Mouse (Mus musculus) megakaryocyte, embryonic 14.5 days (primary cell): ENCODE results near the gene Klhl26. TPM values are rescaled to one million over a fixed set of nuclear protein-coding genes. Genes with fewer than 3 reads are reported as not detected.
A peak's percentile ranks its signal among the peaks of the same experiment; 100 is the strongest.

Experiments
- H3K27me3 ChIP-seq: replicated peaks from 2 replicates; pipeline ENCODE3; 2012; ENCODE audit warnings: inconsistent platforms
- H3K36me3 ChIP-seq: replicated peaks from 2 replicates; pipeline ENCODE3; 2012; ENCODE audit warnings: low read length, inconsistent platforms, mixed read lengths
- H3K4me1 ChIP-seq: 2 replicates; pipeline ENCODE4 v1.6.1; 2012; ENCODE audit warnings: inconsistent platforms
- H3K4me3 ChIP-seq: replicated peaks from 2 replicates; pipeline ENCODE3; 2012; ENCODE audit warnings: moderate library complexity, mild to moderate bottlenecking, inconsistent platforms
- H3K9me3 ChIP-seq: 2 replicates; pipeline ENCODE4 v1.6.1; 2012; ENCODE audit warnings: inconsistent platforms
- FLI1 ChIP-seq: IDR thresholded peaks from 2 replicates; pipeline ENCODE4 v1.6.1; 2012; ENCODE audit warnings: low read length, inconsistent platforms, mixed read lengths
- GATA1 ChIP-seq: IDR thresholded peaks from 3 replicates; pipeline ENCODE4 v1.6.1; 2012; ENCODE audit warnings: mixed read lengths, low read length, inconsistent platforms, borderline replicate concordance
- polyA plus RNA-seq: library from polyadenylated mRNA; stranded (reverse); fragments of >175 nt; gene quantifications from 2 replicates; pipeline ENCODE4 v1.2.3, GENCODE M21; 2012; ENCODE audit warnings: low replicate concordance; ENCODE audit not compliant: insufficient read depth

Gene Klhl26
- polyA plus RNA-seq, 1 experiment: 10.3 TPM

DNA sequence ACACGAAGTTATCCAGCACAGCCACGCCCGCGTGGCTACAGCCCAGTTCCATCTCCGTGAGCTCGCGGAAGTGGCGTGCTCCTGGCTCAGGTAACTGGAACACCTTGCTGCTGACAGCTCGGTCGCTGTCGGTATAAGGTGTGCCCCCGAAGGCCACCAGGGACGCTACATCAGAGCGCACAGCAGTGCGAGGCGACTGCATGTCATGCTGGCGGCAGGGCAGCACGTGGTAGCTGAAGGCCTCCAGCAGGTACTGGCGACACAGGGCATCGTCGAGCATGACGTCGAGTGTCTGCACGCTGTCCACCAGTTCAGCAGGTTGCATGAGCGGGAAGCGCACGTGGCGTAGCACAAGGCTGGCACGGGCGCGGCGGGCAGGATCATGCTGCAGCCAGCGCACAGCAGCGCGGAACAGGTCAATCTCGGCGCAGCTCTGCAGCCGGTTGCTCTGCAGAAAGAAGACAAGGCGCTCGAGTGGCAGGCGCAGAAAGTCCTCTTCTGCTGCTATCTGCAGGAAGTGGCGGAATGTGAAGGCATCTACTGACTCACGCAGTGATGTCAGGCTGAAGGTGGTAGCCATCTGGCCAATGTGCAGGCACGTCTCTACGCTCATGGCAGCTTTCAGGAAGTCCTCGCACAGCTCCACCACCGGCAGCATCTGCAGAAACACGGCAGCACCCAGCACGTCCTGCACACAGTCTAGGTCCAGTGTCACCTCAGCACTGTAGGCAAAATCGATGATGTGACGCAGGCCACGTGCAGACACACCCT lies 24.4 kb downstream of the Klhl26 start:
- Histone ChIP-seq H3K9me3 (no peaks in the 10 kb centered on the region), H3K4me3 (peak overlapping the region; percentile 71), H3K36me3 (peaks cover 99% of the 10 kb centered on the region), H3K27me3 (no peaks in the 10 kb centered on the region), H3K4me1 (peaks cover 71% of the 10 kb centered on the region)
- TF ChIP-seq GATA1 (no peak), FLI1 (no peak)

DNA sequence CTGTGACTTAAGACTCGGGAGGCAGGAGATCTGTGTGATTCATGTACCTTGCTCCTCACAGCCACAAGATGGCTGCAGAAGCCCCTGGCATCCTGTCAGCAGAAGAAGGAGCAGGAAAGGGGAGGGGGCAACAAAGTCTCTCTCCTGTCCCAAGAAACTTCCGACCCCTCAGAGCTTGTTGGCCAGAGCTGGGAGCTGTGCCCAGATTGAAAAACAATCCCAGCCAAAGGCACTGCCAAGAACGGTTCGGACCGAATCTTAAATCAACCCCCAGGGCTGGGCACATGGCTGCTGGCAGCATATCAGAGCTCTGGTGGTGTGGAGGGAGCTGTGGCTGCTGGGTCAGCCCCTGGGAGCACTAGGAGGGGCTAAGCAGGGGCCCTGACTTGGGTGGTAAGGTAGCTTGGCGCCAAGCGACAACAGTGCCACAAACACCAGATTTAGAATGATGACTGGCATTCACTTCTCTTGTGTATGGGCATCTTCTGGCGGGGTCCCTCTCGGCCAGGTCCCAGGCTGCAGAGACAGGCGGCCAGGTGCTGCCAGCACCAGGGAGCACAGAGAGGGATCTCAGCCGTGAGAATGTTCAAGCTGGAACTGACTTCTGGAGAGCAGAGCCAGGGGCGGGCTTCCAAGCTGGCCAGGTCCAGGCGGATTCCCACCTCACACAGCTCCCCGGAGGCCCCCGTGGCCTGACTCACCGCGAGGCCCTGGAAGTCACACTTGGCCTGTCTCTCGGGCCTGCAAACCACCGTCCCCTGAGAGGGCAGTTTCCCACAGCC lies 28.9 kb downstream of the Klhl26 start:
- H3K4me1 ChIP-seq: peaks cover 69% of the 10 kb centered on the region
- H3K27me3 ChIP-seq: no peaks in the 10 kb centered on the region
- no peak overlapping the region for H3K4me3 ChIP-seq
- H3K36me3 ChIP-seq: peaks cover 62% of the 10 kb centered on the region
- H3K9me3 ChIP-seq: no peaks in the 10 kb centered on the region
- TF ChIP-seq GATA1: no peak
- TF ChIP-seq FLI1: no peak

DNA sequence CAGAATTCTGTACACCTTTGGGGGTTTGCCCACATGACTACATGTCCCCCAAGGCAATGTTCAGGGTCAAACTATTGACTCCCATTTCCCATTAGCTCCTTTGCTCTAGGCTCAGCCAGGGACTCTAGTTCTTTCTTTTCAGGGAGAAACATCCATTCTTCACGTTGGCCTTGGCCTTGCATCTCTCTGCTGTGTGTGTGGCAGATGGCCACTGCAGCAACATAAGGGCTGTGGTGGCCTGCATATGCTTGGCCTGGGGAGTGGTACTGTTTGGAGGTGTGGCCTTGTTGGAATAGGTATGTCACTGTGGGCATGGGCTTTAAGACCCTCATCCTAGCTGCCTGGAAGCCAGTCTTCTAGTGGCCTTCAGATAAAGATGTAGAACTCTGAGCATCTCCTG lies 30.8 kb downstream of the Klhl26 start:
- Histone ChIP-seq H3K4me1 (peaks cover 68% of the 10 kb centered on the region), H3K27me3 (no peaks in the 10 kb centered on the region), H3K4me3 (no peak overlapping the region), H3K9me3 (no peaks in the 10 kb centered on the region), H3K36me3 (peaks cover 43% of the 10 kb centered on the region)
- TF ChIP-seq FLI1 (no peak), GATA1 (no peak)

DNA sequence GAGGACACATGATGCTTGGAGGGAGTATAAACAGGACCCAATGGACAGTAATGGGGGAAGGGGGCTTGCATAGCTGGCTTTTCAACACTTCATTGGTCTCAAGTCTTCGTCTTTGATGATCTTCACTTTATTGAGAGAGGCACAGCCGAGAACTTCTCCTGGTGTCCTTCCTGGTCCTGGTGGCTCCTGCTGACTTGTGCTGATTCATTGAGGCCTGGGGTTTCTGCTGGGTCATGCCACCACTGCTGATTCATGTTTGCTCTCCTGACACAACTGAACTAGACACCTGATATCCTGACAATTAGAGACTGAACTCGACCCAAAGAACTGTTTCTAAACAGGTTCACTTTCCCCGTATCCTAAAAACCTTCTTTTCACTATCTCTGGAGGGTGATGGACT lies 33.4 kb downstream of the Klhl26 start:
- Histone ChIP-seq H3K4me3 (peak overlapping the region; percentile 76), H3K36me3 (peaks cover 17% of the 10 kb centered on the region), H3K27me3 (no peaks in the 10 kb centered on the region), H3K9me3 (no peaks in the 10 kb centered on the region), H3K4me1 (peaks cover 72% of the 10 kb centered on the region)
- TF ChIP-seq GATA1: no peak
- TF ChIP-seq FLI1: no peak

DNA sequence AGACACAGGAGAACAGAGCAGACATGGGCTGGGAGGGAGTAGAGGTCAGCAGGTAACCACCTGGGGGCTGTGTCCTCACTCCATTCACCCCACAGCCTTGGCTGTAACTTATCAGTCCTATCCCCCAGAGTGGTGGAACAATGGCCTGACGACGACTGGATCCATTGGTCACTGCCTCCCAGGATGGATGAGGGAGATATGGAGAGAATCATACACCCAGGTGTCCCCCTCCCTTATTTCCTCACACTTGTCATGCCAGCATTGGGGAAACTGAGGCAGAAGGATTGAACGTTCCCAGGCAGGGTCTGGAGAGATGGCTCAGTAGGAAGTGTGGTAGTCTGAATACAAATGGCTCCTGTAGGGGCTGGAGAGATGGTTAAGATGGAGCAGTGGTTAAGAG lies 35.2 kb downstream of the Klhl26 start:
- no peaks in the 10 kb centered on the region for H3K27me3 ChIP-seq
- no peaks in the 10 kb centered on the region for H3K9me3 ChIP-seq
- H3K36me3 ChIP-seq: peaks cover 10% of the 10 kb centered on the region
- peaks cover 84% of the 10 kb centered on the region for H3K4me1 ChIP-seq
- H3K4me3 ChIP-seq: no peak overlapping the region
- TF ChIP-seq GATA1 (no peak), FLI1 (no peak)

DNA sequence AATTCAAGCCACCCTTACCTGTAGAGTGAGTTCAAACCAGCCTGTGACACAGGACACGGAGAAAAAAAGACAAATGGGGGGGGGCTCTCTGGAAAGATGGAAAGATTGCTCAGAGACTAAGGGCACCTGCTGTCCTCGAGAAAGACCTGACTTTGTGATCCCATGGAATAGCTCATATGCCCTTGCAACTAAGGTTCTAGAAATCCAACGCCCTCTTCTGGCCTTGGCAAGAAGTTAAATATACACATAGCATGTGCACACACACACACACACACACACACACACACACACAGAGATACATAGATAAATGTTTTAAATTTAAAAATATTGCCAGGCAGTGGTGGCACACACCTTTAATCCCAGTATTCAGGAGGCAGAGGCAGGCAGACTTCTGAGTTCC lies 36.5 kb downstream of the Klhl26 start:
- Histone ChIP-seq H3K9me3 (no peaks in the 10 kb centered on the region), H3K27me3 (no peaks in the 10 kb centered on the region), H3K4me1 (peaks cover 88% of the 10 kb centered on the region), H3K36me3 (peaks cover 22% of the 10 kb centered on the region), H3K4me3 (peak overlapping the region; percentile 92)
- TF ChIP-seq FLI1 (no peak), GATA1 (no peak)

DNA sequence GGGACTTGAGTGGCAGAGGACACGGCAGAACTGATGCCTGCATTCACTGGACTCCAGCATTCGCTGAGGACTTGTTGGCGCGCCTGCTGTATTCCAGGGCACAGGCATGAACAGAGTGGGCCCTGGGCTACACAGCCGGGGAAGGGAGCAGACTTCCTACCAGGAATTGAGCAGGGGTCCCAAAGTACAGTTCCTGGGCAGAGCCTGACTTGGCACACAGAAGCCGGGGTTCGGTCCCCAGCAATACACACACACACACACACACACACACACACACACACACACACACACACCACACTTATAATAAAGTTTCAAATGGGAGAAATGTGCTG lies 37.0 kb downstream of the Klhl26 start:
- TF ChIP-seq FLI1 (no peak), GATA1 (no peak)
- Histone ChIP-seq H3K4me3 (peak overlapping the region; percentile 92), H3K4me1 (peaks cover 88% of the 10 kb centered on the region)

DNA sequence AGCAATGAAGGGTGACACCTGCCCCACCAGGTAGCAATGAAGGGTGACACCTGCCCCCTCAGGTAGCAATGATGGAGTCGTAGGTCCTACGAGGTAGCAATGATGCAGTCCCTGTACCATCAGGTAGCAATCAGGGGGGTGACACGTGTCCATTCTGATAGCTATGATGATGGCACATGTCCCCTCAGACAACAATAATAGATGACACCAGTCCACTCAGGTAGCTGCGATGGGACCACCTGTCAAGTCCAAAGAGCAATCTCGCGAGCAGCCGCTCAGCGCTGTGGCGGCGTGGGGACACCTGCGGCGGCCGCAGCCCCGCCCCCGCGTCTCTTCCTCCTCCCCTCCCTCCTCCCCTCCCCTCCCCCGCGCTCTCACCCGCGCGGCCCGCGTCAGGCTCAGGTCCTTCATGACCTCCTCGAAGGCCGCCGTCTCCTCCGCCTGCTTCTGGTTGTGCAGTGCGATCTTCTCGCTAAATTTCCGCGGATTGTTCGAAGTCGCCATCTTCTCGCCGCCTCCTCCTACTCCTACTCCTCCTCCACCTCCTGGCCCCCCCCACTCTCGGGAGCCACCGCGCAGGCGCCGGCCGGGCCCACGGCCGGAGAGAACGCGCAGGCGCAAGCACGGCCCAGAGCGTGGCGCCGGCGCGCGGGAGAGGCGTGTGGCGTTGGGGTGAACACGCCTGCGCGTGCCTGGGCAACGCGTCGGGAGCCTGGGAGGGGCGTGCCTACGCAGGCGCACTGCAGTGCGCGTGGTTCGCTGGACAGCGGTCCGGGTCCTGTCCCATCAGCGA lies 37.5 kb downstream of the Klhl26 start, which contains the start of gene Crtc1:
Crtc1 (minus strand) TSS at position 525 of the 793 bp plus-strand sequence.
- peak within 1 kb of the TSS; percentile 92 for H3K4me3 ChIP-seq
- H3K36me3 ChIP-seq: peaks cover 30% of the 10 kb centered on the region
- no peaks in the 10 kb centered on the region for H3K9me3 ChIP-seq
- H3K27me3 ChIP-seq: no peaks in the 10 kb centered on the region
- H3K4me1 ChIP-seq: peaks cover 89% of the 10 kb centered on the region
- TF ChIP-seq GATA1 (no peak), FLI1 (no peak)

More for the DNA sequence above, 37.0 kb downstream of the Klhl26 start:
- H3K27me3 ChIP-seq: no peaks in the 10 kb centered on the region
- H3K9me3 ChIP-seq: no peaks in the 10 kb centered on the region
- H3K36me3 ChIP-seq: peaks cover 25% of the 10 kb centered on the region

DNA sequence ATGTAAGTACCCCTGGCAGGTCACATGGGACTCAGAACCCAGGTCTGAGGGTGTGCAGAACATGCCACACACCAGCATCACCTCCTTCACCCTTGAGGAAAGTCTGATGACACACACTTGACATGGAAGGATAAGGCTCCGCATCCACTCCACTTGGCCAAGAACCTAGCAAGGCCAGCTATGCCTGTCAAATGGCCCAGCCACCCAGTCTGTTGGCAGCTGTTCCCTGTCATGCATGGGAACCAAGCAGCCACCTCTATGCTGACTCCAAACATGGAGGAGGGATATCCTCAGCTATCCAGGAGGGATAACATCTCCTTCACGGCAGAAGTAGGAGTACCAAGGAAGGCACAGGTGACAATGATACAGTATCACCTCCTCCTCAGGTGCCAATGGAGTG lies 38.3 kb downstream of the Klhl26 start:
- Histone ChIP-seq H3K9me3 (no peaks in the 10 kb centered on the region), H3K27me3 (no peaks in the 10 kb centered on the region), H3K4me3 (peak overlapping the region; percentile 92), H3K36me3 (peaks cover 38% of the 10 kb centered on the region), H3K4me1 (peaks cover 89% of the 10 kb centered on the region)
- TF ChIP-seq FLI1 (no peak), GATA1 (no peak)

DNA sequence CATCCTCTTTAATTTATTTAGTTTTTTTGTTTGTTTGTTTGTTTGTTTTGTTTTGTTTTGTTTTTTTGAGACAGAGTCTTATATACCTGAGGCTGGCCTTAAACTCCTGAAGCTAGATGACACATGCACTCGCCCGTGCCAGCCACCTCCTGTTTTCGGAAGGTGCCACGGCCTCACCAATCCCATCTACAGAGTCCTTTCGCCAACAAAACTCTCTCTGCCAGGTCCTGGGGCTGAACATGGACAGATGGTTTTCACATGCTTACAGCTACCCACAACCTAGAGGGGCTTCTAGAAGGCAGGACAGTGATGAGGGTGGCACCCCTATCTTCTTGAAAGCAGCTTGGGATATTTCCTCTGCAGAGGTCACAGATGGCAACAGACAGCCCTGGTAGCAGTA lies 41.6 kb downstream of the Klhl26 start:
- no peak overlapping the region for H3K4me3 ChIP-seq
- H3K27me3 ChIP-seq: no peaks in the 10 kb centered on the region
- H3K36me3 ChIP-seq: peaks cover 55% of the 10 kb centered on the region
- H3K9me3 ChIP-seq: no peaks in the 10 kb centered on the region
- TF ChIP-seq FLI1: no peak
- no peak for TF ChIP-seq GATA1
- H3K4me1 ChIP-seq: peaks cover 92% of the 10 kb centered on the region
